Mouse (Mus musculus) forebrain, embryonic 14.5 days (tissue): ENCODE data around the gene Slc38a7. TPM values are rescaled to one million over a fixed set of nuclear protein-coding genes. Genes with fewer than 3 reads are reported as not detected.
"Not testable (repeated sequence)": the region's sequence is repeated elsewhere in the genome, so short reads cannot be mapped to it uniquely, and the experiment has no call there.

ENCODE experiments used
- ATAC-seq: fragments of 200-750 bp; cut with Nextera tagmentation; 2 replicates; pipeline ENCODE4 v1.8.0; 2017; ENCODE audit warnings: mild to moderate bottlenecking, moderate library complexity
- DNase-seq: peaks from one replicate; pipeline ENCODE4 v3.0.0-alpha.2; 2015; ENCODE audit warnings: low spot score
- H3K27ac ChIP-seq: fragments of 300-500 bp; sonication (generic); 2 replicates; pipeline ENCODE4 v1.5.1; 2014; ENCODE audit warnings: low read depth, mild to moderate bottlenecking, control low read depth, low read length, moderate library complexity
- H3K27me3 ChIP-seq: fragments of 300-500 bp; sonication (generic); replicated peaks from 2 replicates; pipeline ENCODE4 v1.6.1; 2014; ENCODE audit warnings: low read length, control low read depth, mixed read lengths; ENCODE audit not compliant: control insufficient read depth, insufficient read depth
- H3K36me3 ChIP-seq: fragments of 300-500 bp; sonication (generic); 2 replicates; pipeline ENCODE4 v1.6.1; 2014; ENCODE audit warnings: low read length, control low read depth; ENCODE audit not compliant: control insufficient read depth, insufficient read depth
- H3K4me1 ChIP-seq: fragments of 300-500 bp; sonication (generic); 2 replicates; pipeline ENCODE4 v1.6.1; 2014; ENCODE audit warnings: antibody characterized with exemption, low read length, control low read depth; ENCODE audit not compliant: control insufficient read depth, insufficient read depth
- H3K4me2 ChIP-seq: fragments of 300-500 bp; sonication (generic); 2 replicates; pipeline ENCODE4 v1.6.1; 2014; ENCODE audit warnings: mild to moderate bottlenecking, control low read depth, low read length
- H3K4me3 ChIP-seq: fragments of 300-500 bp; sonication (generic); 2 replicates; pipeline ENCODE4 v1.5.1; 2014; ENCODE audit warnings: low read depth, low read length, control low read depth
- H3K9ac ChIP-seq: fragments of 300-500 bp; sonication (generic); 2 replicates; pipeline ENCODE4 v1.6.1; 2014; ENCODE audit warnings: mild to moderate bottlenecking, low read length, control low read depth, moderate library complexity
- H3K9me3 ChIP-seq: fragments of 300-500 bp; sonication (generic); replicated peaks from 2 replicates; pipeline ENCODE4 v1.6.1; 2016; ENCODE audit warnings: low read length, control low read depth, mixed read lengths; ENCODE audit not compliant: control insufficient read depth
- WGBS: fragments of 180-500 bp; shearing (Covaris S2); extraction: QIAGEN DNeasy Blood & Tissue Kit; methylation state at CpG from one replicate; pipeline ENCODE4 v1.1.7; 2014; 5-methylcytosine and 5-hydroxymethylcytosine counted together
- polyA plus RNA-seq: library from polyadenylated mRNA; unstranded; fragments of >200 nt; fragmentation: Nextera tagmentation; extraction: Ambion mirVana; gene quantifications from 2 replicates; pipeline ENCODE4 v1.2.1, GENCODE M21; 2014

Gene Slc38a7
- polyA plus RNA-seq, 1 experiment from 2014 or later = 27.5 TPM

- Histone ChIP-seq H3K27me3 (no peaks in the 10 kb centered on the region), H3K36me3 (no peaks in the 10 kb centered on the region), H3K9me3 (no peaks in the 10 kb centered on the region), H3K4me2 (no peak overlapping the region), H3K27ac (no peak overlapping the region), H3K4me3 (no peak overlapping the region), H3K4me1 (peaks cover 10% of the 10 kb centered on the region), H3K9ac (0 out of 2 replicates have a peak overlapping the region, but pooled peaks have one; percentile 17)
- WGBS = 74% methylated on average over 5 of the region's 5 CpGs
- ATAC-seq = no peak
- no peak for DNase-seq
Observed at GRCm38 (mm10) chr8:95885271-95885841, 32.0 kb upstream of the Slc38a7 start.

- ATAC-seq (no peak), DNase-seq (no peak)
- Histone ChIP-seq H3K9me3 (no peaks in the 10 kb centered on the region), H3K27me3 (no peaks in the 10 kb centered on the region), H3K4me2 (no peak overlapping the region), H3K36me3 (no peaks in the 10 kb centered on the region), H3K4me3 (no peak overlapping the region), H3K9ac (no peak overlapping the region), H3K4me1 (peaks cover 10% of the 10 kb centered on the region), H3K27ac (no peak overlapping the region)
- 75% methylated on average over 11 of the region's 12 CpGs for WGBS
Observed at GRCm38 (mm10) chr8:95884491-95884890, 31.2 kb upstream of the Slc38a7 start.

GRCm38 (mm10) chr8:95882191-95882590 lies 28.9 kb upstream of the Slc38a7 start:
- H3K9me3 ChIP-seq = no peaks in the 10 kb centered on the region
- ATAC-seq = no peak
- 91% methylated on average over 9 of the region's 9 CpGs for WGBS
- no peaks in the 10 kb centered on the region for H3K27me3 ChIP-seq
- peaks cover 23% of the 10 kb centered on the region for H3K4me1 ChIP-seq
- no peak overlapping the region for H3K27ac ChIP-seq
- DNase-seq = no peak
- H3K4me3 ChIP-seq = no peak overlapping the region
- no peak overlapping the region for H3K4me2 ChIP-seq
- H3K36me3 ChIP-seq = peaks cover 4% of the 10 kb centered on the region
- no peak overlapping the region for H3K9ac ChIP-seq

DNA sequence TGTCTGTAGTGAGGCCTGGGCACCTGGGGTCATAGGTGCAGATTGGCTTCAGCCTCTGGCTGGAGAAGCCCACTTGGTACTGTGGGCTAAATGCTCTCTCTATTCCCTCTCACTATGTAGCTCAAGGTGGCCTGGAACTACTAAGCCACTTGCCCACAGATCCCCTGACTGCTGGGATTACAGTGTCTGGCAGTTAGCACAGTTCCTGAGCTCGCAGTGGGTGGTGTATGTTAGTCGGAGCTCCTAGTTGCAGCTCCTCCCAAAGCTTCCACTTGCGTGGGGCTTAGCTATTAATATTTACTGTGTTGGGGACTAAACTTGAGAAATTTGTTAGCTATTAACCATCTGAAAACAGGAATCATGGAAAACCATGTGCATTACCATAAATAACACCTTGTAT lies 28.2 kb upstream of the Slc38a7 start:
- no peaks in the 10 kb centered on the region for H3K27me3 ChIP-seq
- WGBS = 92% methylated on average over 3 of the region's 3 CpGs
- no peak overlapping the region for H3K9ac ChIP-seq
- no peaks in the 10 kb centered on the region for H3K9me3 ChIP-seq
- DNase-seq = no peak
- ATAC-seq = no peak
- peaks cover 16% of the 10 kb centered on the region; the same call in 1 of the 2 replicates for H3K4me1 ChIP-seq
- H3K36me3 ChIP-seq = peaks cover 10% of the 10 kb centered on the region
- no peak overlapping the region for H3K4me2 ChIP-seq
- H3K27ac ChIP-seq = no peak overlapping the region
- no peak overlapping the region for H3K4me3 ChIP-seq

- Histone ChIP-seq H3K9ac (no peak overlapping the region), H3K4me1 (peaks cover 13% of the 10 kb centered on the region; the same call in 1 of the 2 replicates), H3K9me3 (no peaks in the 10 kb centered on the region), H3K36me3 (peaks cover 24% of the 10 kb centered on the region), H3K27me3 (no peaks in the 10 kb centered on the region), H3K4me2 (no peak overlapping the region), H3K4me3 (no peak overlapping the region), H3K27ac (no peak overlapping the region)
- WGBS = 89% methylated on average over 4 of the region's 4 CpGs
- ATAC-seq (no peak), DNase-seq (no peak)
Observed at GRCm38 (mm10) chr8:95879823-95880222, 26.5 kb upstream of the Slc38a7 start.

DNA sequence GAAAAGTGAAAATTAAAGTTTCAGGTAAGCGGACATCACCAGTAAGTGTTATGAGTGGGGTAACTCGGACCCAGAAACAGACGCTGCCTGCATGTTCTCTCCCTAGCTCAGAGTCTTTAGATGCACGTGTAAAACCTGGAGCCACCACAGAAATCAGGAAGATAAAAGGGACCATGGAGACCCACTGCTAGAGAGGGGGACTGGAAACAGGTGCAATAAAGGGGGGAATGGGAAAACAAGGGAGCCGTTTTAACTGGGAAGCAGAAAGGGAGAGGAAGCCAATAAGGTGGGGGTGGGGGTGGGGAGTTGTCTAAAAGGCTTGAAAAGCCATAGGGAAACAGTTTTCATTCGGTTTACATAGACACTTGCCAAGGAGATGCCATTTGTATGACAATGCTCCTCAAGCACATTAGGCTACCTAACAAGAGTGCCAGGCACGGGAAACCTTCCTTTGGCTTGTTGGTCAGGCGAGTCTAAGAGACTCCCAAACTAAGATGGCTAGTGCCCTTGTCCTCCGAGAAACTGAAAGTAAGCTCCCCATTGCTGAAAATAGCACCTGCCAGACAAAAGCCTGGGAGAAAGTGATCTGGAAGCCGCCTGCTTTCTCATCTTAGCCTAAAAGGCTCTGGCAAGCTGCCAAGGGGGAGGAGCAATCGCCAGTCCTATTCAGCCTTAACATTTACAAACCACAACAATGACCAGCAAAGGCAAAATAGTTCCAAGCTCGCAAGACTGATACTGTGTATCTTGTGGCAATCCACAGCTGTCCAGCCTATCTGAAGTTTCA lies 25.0 kb upstream of the Slc38a7 start:
- peaks cover 13% of the 10 kb centered on the region; the same call in 1 of the 2 replicates for H3K4me1 ChIP-seq
- DNase-seq = peak; percentile 85
- peaks cover 38% of the 10 kb centered on the region for H3K36me3 ChIP-seq
- ATAC-seq = peak; percentile 85
- H3K27ac ChIP-seq = peak overlapping the region; percentile 65; the same call in 1 of the 2 replicates
- H3K27me3 ChIP-seq = no peaks in the 10 kb centered on the region
- H3K4me2 ChIP-seq = peak overlapping the region; percentile 53
- peak overlapping the region; percentile 40; the same call in 1 of the 2 replicates for H3K9ac ChIP-seq
- peak overlapping the region; percentile 21 for H3K4me3 ChIP-seq
- no peaks in the 10 kb centered on the region for H3K9me3 ChIP-seq
- 16% methylated on average over 12 of the region's 12 CpGs for WGBS

DNA sequence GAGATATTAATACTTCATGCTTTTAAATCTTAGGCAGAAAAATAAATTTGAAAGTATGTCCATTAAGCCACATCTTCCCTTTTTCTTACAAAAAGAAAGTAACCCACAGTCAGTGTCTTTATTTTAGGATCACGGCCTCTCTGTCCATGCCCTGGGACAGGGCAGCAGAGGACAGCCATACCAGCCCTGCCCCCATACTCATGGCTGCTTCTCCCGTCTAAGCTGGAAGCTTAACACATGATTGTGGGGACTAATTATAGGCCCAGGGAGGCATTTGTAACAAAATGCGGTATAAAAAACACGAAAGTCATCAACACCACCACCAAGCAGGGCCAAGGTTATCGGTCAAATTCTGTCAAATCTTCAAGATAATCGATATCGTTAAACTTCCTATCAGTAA lies 21.9 kb upstream of the Slc38a7 start:
- 95% methylated on average over 7 of the region's 7 CpGs for WGBS
- no peaks in the 10 kb centered on the region for H3K27me3 ChIP-seq
- H3K4me1 ChIP-seq = peaks cover 13% of the 10 kb centered on the region; the same call in 1 of the 2 replicates
- no peak overlapping the region for H3K4me2 ChIP-seq
- no peaks in the 10 kb centered on the region for H3K9me3 ChIP-seq
- H3K4me3 ChIP-seq = no peak overlapping the region
- H3K27ac ChIP-seq = no peak overlapping the region
- ATAC-seq = no peak
- H3K9ac ChIP-seq = no peak overlapping the region
- no peak for DNase-seq
- H3K36me3 ChIP-seq = peaks cover 69% of the 10 kb centered on the region

- WGBS = 94% methylated on average over 16 of the region's 16 CpGs
- peaks cover 96% of the 10 kb centered on the region for H3K36me3 ChIP-seq
- no peak overlapping the region for H3K9ac ChIP-seq
- no peak for ATAC-seq
- no peaks in the 10 kb centered on the region for H3K27me3 ChIP-seq
- no peaks in the 10 kb centered on the region for H3K9me3 ChIP-seq
- no peak overlapping the region for H3K4me3 ChIP-seq
- no peak for DNase-seq
- H3K4me1 ChIP-seq = no peaks in the 10 kb centered on the region
- H3K27ac ChIP-seq = no peak overlapping the region
- H3K4me2 ChIP-seq = no peak overlapping the region
Observed at GRCm38 (mm10) chr8:95871690-95872089, 18.4 kb upstream of the Slc38a7 start.

DNA sequence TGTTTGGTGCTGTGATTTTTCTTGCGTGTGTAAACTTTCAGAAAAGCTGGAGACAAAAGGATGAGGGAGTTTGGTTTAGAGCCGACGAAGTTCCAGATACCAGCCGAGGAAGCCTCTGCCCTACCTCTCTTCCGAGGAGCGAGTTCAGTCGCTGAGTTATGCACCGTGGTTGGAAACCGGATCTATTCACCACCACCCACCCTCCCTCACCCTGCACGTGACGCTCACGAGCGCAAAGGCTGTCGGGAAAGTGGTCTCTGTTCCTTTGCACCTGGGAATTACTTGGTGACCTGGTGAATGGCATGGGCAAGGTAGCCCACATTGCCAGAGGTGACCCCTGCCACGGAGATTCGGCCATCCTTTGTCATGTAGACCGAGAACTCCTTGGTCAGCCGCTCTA lies 11.5 kb upstream of the Slc38a7 start:
- H3K27me3 ChIP-seq, DNase-seq, H3K4me3 ChIP-seq, H3K4me1 ChIP-seq, H3K9ac ChIP-seq, H3K27ac ChIP-seq, H3K9me3 ChIP-seq, ATAC-seq, H3K4me2 ChIP-seq: not testable (repeated sequence)
- 97% methylated on average over 17 of the region's 18 CpGs for WGBS
- H3K36me3 ChIP-seq = peaks cover 56% of the 10 kb centered on the region
